23 mouse cellular contexts compared by ENCODE assay signal in genomic region chr16:56139921-56140320, GRCm38 (mm10).
DNase-seq lines count a peak whose midpoint lies in the region; ATAC-seq and TF ChIP-seq lines count a peak whose summit lies in the region.
"Had no signal": no experiment of that assay in that cellular context is flagged by ENCODE, and none has a peak within 500 bp of the region (broad histone marks: within the 10 kb centered on the region; RNA-seq: fewer than 3 reads in every experiment).

No protein-coding gene starts in this region.

- peak; percentile 57; the same call in 1 of the 2 replicates for ATAC-seq in G1E (ENCODE audit: extremely low read depth, insufficient number of reproducible peaks, low FRiP score, poor library complexity, severe bottlenecking)
- 0 out of 2 replicates have a peak, but pooled peaks have one; percentile 34 for ATAC-seq in megakaryocyte progenitor cell, adult 5-6 weeks (replicated peaks; ENCODE audit: poor library complexity)
- ATAC-seq: forebrain, embryonic 14.5 days; forebrain, embryonic 16.5 days had no signal

- peak; percentile 58 for DNase-seq in G1E (ENCODE audit: low spot score)
- DNase-seq in MEL-GATA-1-ER (ENCODE audit: extremely low read depth, low read depth): peak; percentile 59
- no peak for DNase-seq in heart, postnatal 10 days
- DNase-seq in heart, adult 18-20 months: no peak
- DNase-seq in gastrocnemius, postnatal 4 days (ENCODE audit: low spot score in 2 of 2): no peak
- no peak for DNase-seq in right cerebral cortex, adult 2 months (ENCODE audit: low spot score in 2 of 2)
- DNase-seq: adrenal gland, adult 2 months; adrenal gland, postnatal 10 days; adrenal gland, postnatal 25 days; cerebellum, adult 11 months; cerebellum, adult 18-20 months; cerebellum, adult 8-10 months; cerebellum, postnatal 10 days; cerebellum, postnatal 25 days; embryo, embryonic 11 days had no signal

- H3K4me1 ChIP-seq in G1E (ENCODE audit: insufficient read depth, low read depth, low read length): peaks cover 8% of the 10 kb centered on the region
- H3K4me1 ChIP-seq: embryonic facial prominence, embryonic 13.5 days; embryonic facial prominence, embryonic 15.5 days; forebrain, embryonic 10.5 days; forebrain, embryonic 12.5 days had no signal

- peaks cover 7% of the 10 kb centered on the region for H3K36me3 ChIP-seq in G1E (replicated peaks)

- no peak overlapping the region for H3K4me3 ChIP-seq in G1E (ENCODE audit: low read depth, low read length)
- H3K4me3 ChIP-seq: embryonic facial prominence, embryonic 13.5 days; embryonic facial prominence, embryonic 15.5 days; erythroblast, embryonic 14.5 days; forebrain, embryonic 10.5 days; forebrain, embryonic 12.5 days had no signal

- H3K9me3 ChIP-seq in G1E (replicated peaks): no peaks in the 10 kb centered on the region
- H3K9me3 ChIP-seq: embryonic facial prominence, embryonic 13.5 days; embryonic facial prominence, embryonic 15.5 days; forebrain, embryonic 10.5 days; forebrain, embryonic 12.5 days had no signal

- intact Hi-C loops in heart, postnatal 10 days (cut with DNase I): no loop called here

- no peaks in the 10 kb centered on the region for H3K27me3 ChIP-seq in G1E (ENCODE audit: insufficient read depth, low read length)
- H3K27me3 ChIP-seq: embryonic facial prominence, embryonic 13.5 days; embryonic facial prominence, embryonic 15.5 days; forebrain, embryonic 12.5 days had no signal

- TF ChIP-seq CTCF in G1E (IDR thresholded peaks at IDR 0.05; ENCODE audit: low read depth, low read length): no peak

Comparison
In these comparisons a context has a peak if more than half of its experiments do, and no peak if none do; other contexts are left out.
1. DNase-seq: peak in G1E (single experiment) and MEL-GATA-1-ER (single experiment); none in heart, postnatal 10 days (0 of 2), heart, adult 18-20 months (0 of 2), gastrocnemius, postnatal 4 days (0 of 2) and right cerebral cortex, adult 2 months (0 of 2).